Mouse (Mus musculus) lung, embryonic 14.5 days (tissue): ENCODE results near the gene Eif1. TPM values are rescaled to one million over a fixed set of nuclear protein-coding genes. Genes with fewer than 3 reads are reported as not detected.
"Not testable (repeated sequence)": the region's sequence is repeated elsewhere in the genome, so short reads cannot be mapped to it uniquely, and the experiment has no call there.

Source experiments
- ATAC-seq: fragments of 200-750 bp; cut with Nextera tagmentation; 2 replicates; pipeline ENCODE4 v1.8.0; 2017; ENCODE audit warnings: mild to moderate bottlenecking, moderate TSS enrichment, moderate library complexity; ENCODE audit not compliant: insufficient read depth
- DNase-seq: peaks from one replicate; pipeline ENCODE4 v3.0.0-alpha.2; 2015
- H3K27ac ChIP-seq: fragments of 300-500 bp; sonication (generic); 2 replicates; pipeline ENCODE4 v1.5.1; 2014; ENCODE audit warnings: low read depth, mild to moderate bottlenecking, moderate library complexity
- H3K27me3 ChIP-seq: fragments of 300-500 bp; sonication (generic); 2 replicates; pipeline ENCODE4 v1.6.1; 2014; ENCODE audit warnings: low read length, control low read depth; ENCODE audit not compliant: insufficient read depth
- H3K36me3 ChIP-seq: fragments of 300-500 bp; sonication (generic); 2 replicates; pipeline ENCODE4 v1.6.1; 2014; ENCODE audit warnings: control low read depth; ENCODE audit not compliant: insufficient read depth
- H3K4me1 ChIP-seq: fragments of 300-500 bp; sonication (generic); 2 replicates; pipeline ENCODE4 v1.6.1; 2014; ENCODE audit warnings: antibody characterized with exemption, control low read depth; ENCODE audit not compliant: insufficient read depth
- H3K4me2 ChIP-seq: fragments of 300-500 bp; sonication (generic); 2 replicates; pipeline ENCODE4 v1.6.1; 2014; ENCODE audit warnings: mild to moderate bottlenecking
- H3K4me3 ChIP-seq: fragments of 300-500 bp; sonication (generic); 2 replicates; pipeline ENCODE4 v1.5.1; 2014; ENCODE audit warnings: low read depth, low read length
- H3K9ac ChIP-seq: fragments of 300-500 bp; sonication (generic); 2 replicates; pipeline ENCODE4 v1.6.1; 2014
- H3K9me3 ChIP-seq: fragments of 300-500 bp; sonication (generic); 2 replicates; pipeline ENCODE4 v1.6.1; 2016; ENCODE audit warnings: low read depth, low read length, control low read depth
- CTCF ChIP-seq: IDR thresholded peaks from 2 replicates; pipeline ENCODE4 v1.5.1; 2016; ENCODE audit warnings: antibody characterized with exemption, low read depth
- WGBS: fragments of 180-500 bp; shearing (Covaris S2); extraction: QIAGEN DNeasy Blood & Tissue Kit; methylation state at CpG from one replicate; pipeline ENCODE4 v1.1.7; 2014; 5-methylcytosine and 5-hydroxymethylcytosine counted together
- polyA plus RNA-seq: library from polyadenylated mRNA; unstranded; fragments of >200 nt; fragmentation: Nextera tagmentation; extraction: Ambion mirVana; gene quantifications from 2 replicates; pipeline ENCODE4 v1.2.1, GENCODE M21; 2014

Gene Eif1
- polyA plus RNA-seq, 1 experiment from 2014 or later, result 1,908 TPM

DNA sequence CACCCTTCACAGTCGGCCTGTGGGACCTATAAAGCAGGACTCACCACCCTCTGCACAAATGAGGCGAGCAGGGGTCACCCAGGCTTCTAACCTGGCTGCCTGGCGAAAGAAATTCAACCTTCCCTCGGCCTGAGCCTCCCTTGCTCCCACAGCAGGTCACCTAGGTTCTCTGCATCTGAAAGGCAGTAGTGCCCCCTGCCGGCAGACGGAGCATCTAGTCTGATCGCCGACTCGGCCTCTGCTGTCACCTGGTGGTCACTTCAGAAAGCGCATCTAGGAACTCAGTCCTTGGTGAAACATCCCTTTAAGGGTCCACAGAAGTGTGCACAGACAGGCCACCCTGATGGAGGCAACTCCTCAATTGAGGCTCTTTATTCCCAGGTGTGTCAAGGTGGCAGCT, 24.4 kb upstream of the Eif1 start:
- Histone ChIP-seq H3K9ac (no peak overlapping the region), H3K4me3 (no peak overlapping the region), H3K27ac (no peak overlapping the region), H3K9me3 (no peaks in the 10 kb centered on the region), H3K4me1 (0 out of 2 replicates have a peak, but pooled peaks cover 6% of the 10 kb centered on the region), H3K27me3 (no peaks in the 10 kb centered on the region), H3K36me3 (no peaks in the 10 kb centered on the region), H3K4me2 (no peak overlapping the region)
- ATAC-seq, result no peak; the same call in 1 of the 2 replicates
- peak; percentile 94 for DNase-seq
- WGBS, result 6% methylated on average over 10 of the region's 10 CpGs
- TF ChIP-seq CTCF, result peak; percentile 100

DNA sequence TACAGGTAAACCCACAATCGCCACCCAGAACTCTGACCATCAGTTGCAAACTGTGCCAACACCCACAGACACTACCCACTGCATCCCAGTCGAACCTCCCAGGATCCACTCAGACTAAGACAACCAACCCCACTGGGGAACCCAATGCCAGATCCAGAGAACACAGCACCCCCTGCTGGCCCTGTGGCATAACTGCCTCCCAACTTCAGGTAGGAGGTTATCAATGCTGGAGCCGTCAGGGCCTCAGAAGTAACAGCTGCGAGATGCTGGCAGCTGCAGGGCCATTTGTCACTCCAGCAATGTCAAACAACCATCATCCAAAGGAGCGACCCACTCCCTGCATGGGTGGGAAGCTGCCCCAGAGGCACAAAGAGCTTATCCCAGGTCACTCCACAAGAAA, 21.9 kb upstream of the Eif1 start:
- 24% methylated on average over 5 of the region's 5 CpGs for WGBS
- TF ChIP-seq CTCF, result peak; percentile 60
- no peak overlapping the region for H3K27ac ChIP-seq
- H3K4me2 ChIP-seq, result peak overlapping the region; percentile 47
- no peaks in the 10 kb centered on the region for H3K36me3 ChIP-seq
- H3K9me3 ChIP-seq, result no peaks in the 10 kb centered on the region
- ATAC-seq (no peak), DNase-seq (no peak)
- no peaks in the 10 kb centered on the region for H3K27me3 ChIP-seq
- no peaks in the 10 kb centered on the region for H3K4me1 ChIP-seq
- H3K9ac ChIP-seq, result no peak overlapping the region
- no peak overlapping the region for H3K4me3 ChIP-seq

GRCm38 (mm10) chr11:100298274-100299036, 21.2 kb upstream of the Eif1 start:
- no peak overlapping the region for H3K9ac ChIP-seq
- H3K4me3 ChIP-seq, result no peak overlapping the region
- H3K36me3 ChIP-seq, result no peaks in the 10 kb centered on the region
- H3K27me3 ChIP-seq, result no peaks in the 10 kb centered on the region
- 20% methylated on average over 18 of the region's 18 CpGs for WGBS
- H3K4me2 ChIP-seq, result peak overlapping the region; percentile 47
- no peaks in the 10 kb centered on the region for H3K4me1 ChIP-seq
- TF ChIP-seq CTCF, result peak; percentile 92
- H3K27ac ChIP-seq, result no peak overlapping the region
- no peaks in the 10 kb centered on the region for H3K9me3 ChIP-seq
- ATAC-seq (peak; percentile 59; the same call in 1 of the 2 replicates), DNase-seq (peak; percentile 89)

- Histone ChIP-seq H3K27ac (no peak overlapping the region), H3K9me3 (no peaks in the 10 kb centered on the region), H3K4me3 (no peak overlapping the region), H3K27me3 (no peaks in the 10 kb centered on the region), H3K4me1 (no peaks in the 10 kb centered on the region), H3K4me2 (no peak overlapping the region), H3K9ac (no peak overlapping the region), H3K36me3 (no peaks in the 10 kb centered on the region)
- WGBS, result 6% methylated on average over 5 of the region's 5 CpGs
- peak; percentile 83 for DNase-seq
- no peak for ATAC-seq
- peak; percentile 94 for TF ChIP-seq CTCF
These were observed 19.4 kb upstream of the Eif1 start for GRCm38 (mm10) chr11:100300293-100300692.

- H3K4me3 ChIP-seq, result no peak overlapping the region
- no peaks in the 10 kb centered on the region for H3K9me3 ChIP-seq
- H3K4me2 ChIP-seq, result no peak overlapping the region
- no peaks in the 10 kb centered on the region for H3K36me3 ChIP-seq
- ATAC-seq (no peak), DNase-seq (no peak)
- TF ChIP-seq CTCF, result no peak
- no peak overlapping the region for H3K27ac ChIP-seq
- no peaks in the 10 kb centered on the region for H3K27me3 ChIP-seq
- no peaks in the 10 kb centered on the region for H3K4me1 ChIP-seq
- WGBS, result 84% methylated on average over 5 of the region's 5 CpGs
- no peak overlapping the region for H3K9ac ChIP-seq
These were observed 18.4 kb upstream of the Eif1 start for GRCm38 (mm10) chr11:100301292-100301691.

- Histone ChIP-seq H3K27ac (no peak overlapping the region), H3K36me3 (no peaks in the 10 kb centered on the region), H3K4me2 (no peak overlapping the region), H3K9me3 (no peaks in the 10 kb centered on the region), H3K4me3 (no peak overlapping the region), H3K9ac (no peak overlapping the region), H3K27me3 (no peaks in the 10 kb centered on the region), H3K4me1 (no peaks in the 10 kb centered on the region)
- no peak for ATAC-seq
- WGBS, result 86% methylated on average over 5 of the region's 5 CpGs
- no peak for DNase-seq
- no peak for TF ChIP-seq CTCF
These were observed 11.8 kb upstream of the Eif1 start for GRCm38 (mm10) chr11:100307900-100308299.

DNA sequence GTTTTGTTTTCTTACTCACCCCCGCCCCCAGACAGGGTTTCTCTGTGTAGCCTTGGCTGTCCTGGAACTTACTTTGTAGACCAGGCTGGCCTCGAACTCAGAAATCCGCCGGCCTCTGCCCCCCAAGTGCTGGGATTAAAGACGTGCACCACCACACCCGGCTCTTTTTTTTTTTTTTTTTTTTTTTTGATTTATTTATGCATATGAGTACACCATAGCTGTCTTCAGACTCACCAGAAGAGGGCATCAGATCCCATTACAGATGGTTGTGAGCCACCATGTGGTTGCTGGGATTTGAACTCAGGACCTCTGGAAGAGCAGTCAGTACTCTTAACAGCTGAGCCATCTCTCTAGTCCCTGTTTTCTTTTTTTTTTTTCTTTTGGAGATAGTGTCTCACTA, 11.0 kb upstream of the Eif1 start:
- H3K9me3 ChIP-seq, H3K27ac ChIP-seq, H3K36me3 ChIP-seq, H3K27me3 ChIP-seq, H3K9ac ChIP-seq, H3K4me1 ChIP-seq, H3K4me3 ChIP-seq, DNase-seq, ATAC-seq, H3K4me2 ChIP-seq: not testable (repeated sequence)
- WGBS, result 88% methylated on average over 6 of the region's 6 CpGs
